Mouse (Mus musculus): Measurements from ENCODE around the gene Eef1g. TPM values are rescaled to one million over a fixed set of nuclear protein-coding genes. Genes with fewer than 3 reads are reported as not detected.

Gene Eef1g
- polyA plus RNA-seq, 1 experiment from 2014 or later, result 352 TPM

DNA sequence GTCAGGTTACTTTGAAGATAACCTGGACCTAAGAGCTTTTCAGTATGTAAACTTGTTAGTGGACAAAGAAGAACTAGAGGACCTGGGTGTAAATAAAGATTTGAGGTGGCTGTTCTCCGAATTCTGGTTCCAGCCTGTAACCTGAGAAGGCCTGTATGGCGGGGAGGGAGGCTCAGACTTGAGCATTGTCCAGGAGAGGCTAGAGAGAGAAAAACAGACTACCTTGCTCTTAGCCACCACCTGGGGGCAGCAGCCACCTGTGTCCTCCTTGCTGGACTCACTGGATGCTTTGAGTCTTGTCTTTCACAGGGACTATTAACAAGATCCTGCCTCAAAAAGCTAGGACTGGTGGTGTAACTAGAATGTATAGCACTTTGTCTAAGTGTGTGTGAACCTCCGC lies 9.7 kb downstream of the Eef1g start:
- peaks cover 89% of the 10 kb centered on the region for H3K36me3 ChIP-seq

DNA sequence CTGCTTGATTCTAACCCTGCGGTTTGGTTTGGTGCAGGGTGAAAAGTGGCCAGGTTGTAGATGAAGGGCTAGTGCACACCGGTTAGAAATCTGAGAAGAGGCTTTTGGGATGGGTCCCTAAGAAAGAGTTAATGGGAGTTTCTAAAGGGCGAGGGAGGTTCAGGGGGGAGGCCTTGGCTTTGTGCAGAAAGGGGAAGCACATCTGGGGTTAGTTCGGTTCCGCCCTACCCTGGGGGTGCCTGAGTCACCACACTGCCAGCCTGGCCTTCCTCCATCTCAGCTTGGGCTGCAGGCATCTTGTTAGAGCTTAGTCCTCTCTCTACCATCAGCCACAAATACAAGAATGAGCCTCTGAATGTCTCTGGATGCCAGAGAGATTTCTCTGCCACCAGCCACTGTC lies 13.9 kb downstream of the Eef1g start:
- H3K27me3 ChIP-seq, result no peaks in the 10 kb centered on the region
- peaks cover 31% of the 10 kb centered on the region for H3K4me1 ChIP-seq
- H3K27ac ChIP-seq, result no peak overlapping the region
- WGBS, result 56% methylated on average over 5 of the region's 5 CpGs
- no peaks in the 10 kb centered on the region for H3K9me3 ChIP-seq (replicated peaks)
- no peak for ATAC-seq (ENCODE audit: low FRiP score)
- peaks cover 47% of the 10 kb centered on the region for H3K36me3 ChIP-seq
- H3K4me3 ChIP-seq, result no peak overlapping the region
- no peak overlapping the region for H3K9ac ChIP-seq
- no peak overlapping the region for H3K4me2 ChIP-seq (replicated peaks)

More for the DNA sequence above, 9.7 kb downstream of the Eef1g start:
- 49% methylated on average over 3 of the region's 3 CpGs for WGBS
- no peaks in the 10 kb centered on the region for H3K27me3 ChIP-seq
- no peak overlapping the region for H3K4me2 ChIP-seq (replicated peaks)
- peak; percentile 68; the same call in 1 of the 2 replicates for ATAC-seq (ENCODE audit: low FRiP score)
- H3K4me1 ChIP-seq, result no peaks in the 10 kb centered on the region
- no peaks in the 10 kb centered on the region for H3K9me3 ChIP-seq (replicated peaks)
- no peak overlapping the region for H3K9ac ChIP-seq
- H3K4me3 ChIP-seq, result no peak overlapping the region
- H3K27ac ChIP-seq, result no peak overlapping the region

GRCm38 (mm10) chr19:8981450-8982168 lies 14.8 kb downstream of the Eef1g start:
- ATAC-seq (ENCODE audit: low FRiP score), result no peak
- Histone ChIP-seq H3K9me3 (replicated peaks) (no peaks in the 10 kb centered on the region), H3K27ac (no peak overlapping the region), H3K4me1 (peaks cover 31% of the 10 kb centered on the region), H3K36me3 (peaks cover 42% of the 10 kb centered on the region), H3K27me3 (no peaks in the 10 kb centered on the region), H3K4me3 (no peak overlapping the region), H3K4me2 (replicated peaks) (no peak overlapping the region), H3K9ac (no peak overlapping the region)
- 87% methylated on average over 2 of the region's 2 CpGs for WGBS

DNA sequence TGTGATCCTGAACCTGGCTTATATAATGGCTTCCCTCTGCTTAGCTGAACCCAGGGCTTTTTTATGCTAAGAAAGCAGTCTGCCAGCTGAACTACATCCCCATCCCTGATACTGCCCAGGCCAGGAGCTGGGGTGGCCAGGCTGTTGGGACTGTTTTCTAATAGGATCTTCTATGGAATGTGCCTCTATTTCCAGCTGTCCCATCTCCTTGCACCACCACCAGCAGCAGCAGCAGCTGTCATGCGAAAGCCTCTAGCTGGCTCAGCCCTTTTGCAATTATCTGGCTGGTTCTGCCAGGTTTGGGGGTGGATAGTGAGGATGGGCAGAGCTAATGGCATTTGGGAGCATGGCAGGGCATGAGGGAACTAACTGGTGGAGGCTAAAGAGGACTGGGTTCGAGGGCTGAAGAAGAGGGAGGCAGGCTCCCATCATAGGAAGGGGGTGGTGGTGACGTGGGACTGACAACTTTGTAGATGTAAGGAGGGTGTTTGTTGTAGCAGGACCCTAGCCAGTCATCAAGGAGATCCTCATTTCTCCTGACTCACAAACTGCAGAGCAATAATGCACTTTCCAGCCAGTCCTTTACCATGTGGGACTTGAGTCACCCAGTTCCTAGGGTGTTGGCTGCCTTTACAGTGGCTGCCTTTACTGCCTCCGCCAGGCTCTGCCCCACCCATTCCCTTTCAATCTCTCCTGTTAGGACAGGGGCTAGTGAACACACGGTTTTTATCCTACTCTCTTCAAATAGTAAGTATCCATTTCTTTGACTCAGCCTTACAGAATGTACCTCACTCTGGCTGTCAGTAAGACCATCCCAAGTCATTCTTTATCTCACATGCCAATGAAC lies 15.7 kb downstream of the Eef1g start:
- Histone ChIP-seq H3K27me3 (peaks cover 4% of the 10 kb centered on the region), H3K4me1 (peaks cover 31% of the 10 kb centered on the region), H3K4me2 (replicated peaks) (no peak overlapping the region), H3K4me3 (no peak overlapping the region), H3K9ac (no peak overlapping the region), H3K27ac (no peak overlapping the region), H3K36me3 (peaks cover 34% of the 10 kb centered on the region), H3K9me3 (replicated peaks) (no peaks in the 10 kb centered on the region)
- 55% methylated on average over 5 of the region's 5 CpGs for WGBS
- ATAC-seq (ENCODE audit: low FRiP score), result no peak

DNA sequence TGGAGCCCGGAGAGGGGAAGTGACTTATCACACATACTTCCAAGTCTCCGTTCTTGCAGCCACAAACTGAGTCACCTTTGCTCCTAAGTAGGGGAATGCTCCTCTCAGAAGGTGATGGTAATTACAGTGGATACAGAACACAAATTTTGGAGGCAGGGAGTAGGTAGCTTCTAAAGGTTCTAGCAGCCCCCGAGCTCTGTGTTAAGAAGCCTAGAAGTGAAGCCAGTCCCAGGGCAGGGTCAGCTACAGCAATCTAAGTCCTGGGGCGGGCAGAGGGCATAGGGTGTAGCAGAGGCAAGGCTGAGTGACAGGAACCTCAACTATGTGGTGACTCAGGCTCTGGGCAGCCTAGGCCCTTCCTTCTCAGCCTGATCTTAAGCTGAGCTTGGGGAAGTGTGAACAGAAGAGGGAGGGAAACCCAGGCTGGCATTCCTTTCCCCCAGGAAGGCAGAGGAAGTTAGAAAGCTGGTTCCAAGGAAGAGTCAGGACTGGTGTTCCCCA lies 16.4 kb downstream of the Eef1g start:
- no peak overlapping the region for H3K4me2 ChIP-seq (replicated peaks)
- H3K9me3 ChIP-seq (replicated peaks), result no peaks in the 10 kb centered on the region
- ATAC-seq (ENCODE audit: low FRiP score), result no peak
- peaks cover 28% of the 10 kb centered on the region for H3K36me3 ChIP-seq
- 45% methylated on average over 4 of the region's 4 CpGs for WGBS
- H3K27me3 ChIP-seq, result peaks cover 10% of the 10 kb centered on the region
- 0 out of 2 replicates have a peak overlapping the region, but pooled peaks have one; percentile 64 for H3K27ac ChIP-seq
- H3K9ac ChIP-seq, result no peak overlapping the region
- H3K4me3 ChIP-seq, result no peak overlapping the region
- peaks cover 34% of the 10 kb centered on the region for H3K4me1 ChIP-seq

- ATAC-seq (ENCODE audit: low FRiP score), result peak; percentile 83
- Histone ChIP-seq H3K9me3 (replicated peaks) (no peaks in the 10 kb centered on the region), H3K36me3 (peaks cover 16% of the 10 kb centered on the region), H3K4me3 (no peak overlapping the region), H3K4me1 (peaks cover 46% of the 10 kb centered on the region), H3K27ac (peak overlapping the region; percentile 64), H3K9ac (no peak overlapping the region; the same call in 1 of the 2 replicates), H3K27me3 (peaks cover 22% of the 10 kb centered on the region), H3K4me2 (replicated peaks) (peak overlapping the region; percentile 38)
- 6% methylated on average over 7 of the region's 7 CpGs for WGBS
Observed at GRCm38 (mm10) chr19:8984255-8984868, 17.5 kb downstream of the Eef1g start.

DNA sequence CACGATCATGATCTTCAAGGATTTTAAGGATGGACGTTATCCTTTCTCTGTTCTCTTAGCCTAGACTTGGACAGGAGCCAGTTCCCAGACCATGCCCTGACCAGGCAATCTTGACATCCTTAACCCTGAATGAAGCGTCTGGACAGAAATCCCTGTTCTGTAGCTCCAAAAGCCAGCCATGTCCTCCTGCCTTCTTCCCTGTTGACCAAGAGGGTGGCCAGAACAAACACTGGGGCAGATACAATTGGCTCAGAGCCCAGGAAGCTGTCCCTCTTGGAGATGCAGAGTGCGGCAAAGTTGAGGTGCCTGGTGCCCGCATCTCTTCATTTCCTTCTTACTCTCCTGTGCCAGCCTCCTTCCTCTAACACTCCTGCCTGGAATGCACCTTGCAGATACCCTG lies 19.1 kb downstream of the Eef1g start:
- H3K4me2 ChIP-seq (replicated peaks), result no peak overlapping the region
- peaks cover 61% of the 10 kb centered on the region for H3K4me1 ChIP-seq
- no peak overlapping the region for H3K4me3 ChIP-seq
- peaks cover 37% of the 10 kb centered on the region for H3K27me3 ChIP-seq
- ATAC-seq (ENCODE audit: low FRiP score), result no peak
- no peaks in the 10 kb centered on the region for H3K9me3 ChIP-seq (replicated peaks)
- H3K36me3 ChIP-seq, result peaks cover 3% of the 10 kb centered on the region; the same call in 1 of the 2 replicates
- H3K27ac ChIP-seq, result no peak overlapping the region
- 73% methylated on average over 5 of the region's 5 CpGs for WGBS
- H3K9ac ChIP-seq, result no peak overlapping the region

- peaks cover 61% of the 10 kb centered on the region for H3K4me1 ChIP-seq
- H3K4me3 ChIP-seq, result no peak overlapping the region
- WGBS, result 58% methylated on average over 2 of the region's 2 CpGs
- no peaks in the 10 kb centered on the region for H3K9me3 ChIP-seq (replicated peaks)
- no peak overlapping the region for H3K27ac ChIP-seq
- no peak for ATAC-seq (ENCODE audit: low FRiP score)
- H3K4me2 ChIP-seq (replicated peaks), result no peak overlapping the region
- H3K27me3 ChIP-seq, result peaks cover 47% of the 10 kb centered on the region
- no peaks in the 10 kb centered on the region for H3K36me3 ChIP-seq
- no peak overlapping the region for H3K9ac ChIP-seq
Observed at GRCm38 (mm10) chr19:8987816-8988215, 21.0 kb downstream of the Eef1g start.

DNA sequence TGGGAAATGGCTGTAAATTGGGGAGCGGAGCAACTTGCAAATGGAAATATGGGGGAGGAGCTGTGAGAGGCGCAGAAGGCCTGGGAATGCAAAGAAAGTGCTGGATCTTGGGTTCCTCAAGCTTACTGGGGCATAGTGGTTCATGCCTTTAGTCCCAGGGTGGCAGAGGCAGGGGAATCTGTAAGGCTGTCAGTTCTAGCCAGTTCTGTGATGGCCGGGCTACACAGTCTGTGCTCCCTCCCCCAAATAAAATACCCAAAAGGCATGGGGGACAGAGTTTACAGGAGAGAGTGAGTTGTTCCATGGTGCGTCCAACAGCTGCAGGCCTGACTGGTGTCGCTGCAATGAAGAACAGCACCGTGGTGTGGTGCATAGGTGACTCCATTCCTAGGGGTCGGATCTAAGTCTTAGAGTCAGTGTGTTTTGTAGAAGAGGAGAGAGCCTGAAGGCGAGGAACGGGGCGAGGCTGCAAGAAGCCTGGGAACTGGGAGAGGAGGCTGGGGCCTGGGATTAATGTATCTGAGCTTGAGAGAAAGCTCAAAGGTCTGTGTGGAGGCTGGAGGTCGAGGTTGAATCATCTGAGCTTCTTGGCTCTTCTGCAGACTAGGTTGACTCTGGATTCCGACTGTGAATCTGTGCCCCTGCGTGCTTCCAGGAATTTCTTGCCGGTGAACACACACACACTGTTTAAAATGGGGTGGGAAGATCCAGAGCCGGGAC lies 21.7 kb downstream of the Eef1g start:
- Histone ChIP-seq H3K27me3 (peaks cover 47% of the 10 kb centered on the region), H3K4me3 (peak overlapping the region; percentile 49), H3K36me3 (no peaks in the 10 kb centered on the region), H3K27ac (no peak overlapping the region), H3K9me3 (replicated peaks) (no peaks in the 10 kb centered on the region), H3K4me2 (replicated peaks) (peak overlapping the region; percentile 92), H3K4me1 (peaks cover 56% of the 10 kb centered on the region), H3K9ac (peak overlapping the region; percentile 71)
- 14% methylated on average over 15 of the region's 15 CpGs for WGBS
- no peak for ATAC-seq (ENCODE audit: low FRiP score)

DNA sequence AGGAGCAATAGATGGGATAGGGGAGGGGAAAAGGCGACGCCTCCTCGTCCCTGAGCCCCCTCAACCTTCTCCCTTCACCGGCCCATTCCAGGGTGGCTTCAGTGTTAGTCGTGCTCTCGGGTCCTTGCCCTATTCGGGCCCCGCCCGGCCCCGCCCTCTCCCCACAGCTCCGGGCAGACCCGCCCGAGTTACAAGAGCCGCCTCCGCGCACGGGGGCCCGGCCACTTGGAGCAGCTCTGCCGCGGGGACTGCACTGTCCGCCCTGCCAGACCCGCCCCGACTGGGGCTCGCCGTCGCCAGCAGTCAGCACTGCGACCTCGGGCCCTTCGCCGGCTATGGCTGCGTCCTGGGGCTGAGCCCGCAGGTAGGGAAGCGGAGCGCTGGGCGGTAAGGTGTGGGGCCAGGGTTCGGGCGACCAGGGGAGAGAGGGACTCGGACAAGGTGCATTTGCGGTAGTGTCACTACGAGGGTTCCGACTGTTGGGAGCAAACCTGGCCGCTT lies 22.3 kb downstream of the Eef1g start, which contains the start of gene Ahnak:
Gene Ahnak, plus strand, starts transcription at position 219 of the 501 bp plus-strand sequence.
- Histone ChIP-seq H3K36me3 (no peaks in the 10 kb centered on the region), H3K9me3 (replicated peaks) (no peaks in the 10 kb centered on the region), H3K27ac (peak within 1 kb of the TSS; percentile 52; the same call in 1 of the 2 replicates), H3K27me3 (peaks cover 47% of the 10 kb centered on the region), H3K4me1 (peaks cover 50% of the 10 kb centered on the region), H3K9ac (peak within 1 kb of the TSS; percentile 71), H3K4me2 (replicated peaks) (peak within 1 kb of the TSS; percentile 92), H3K4me3 (peak within 1 kb of the TSS; percentile 49)
- peak; percentile 24 for ATAC-seq (ENCODE audit: low FRiP score)
- WGBS, result under 1% methylated on average over 38 of the region's 42 CpGs

Data from hindbrain, embryonic 12.5 days (tissue).